Mouse (Mus musculus) MEL (cell line): ENCODE measurements around the gene Fer. TPM values are rescaled to one million over a fixed set of nuclear protein-coding genes. Genes with fewer than 3 reads are reported as not detected.

Experiments used
- DNase-seq: peaks from one replicate; pipeline ENCODE4 v3.0.0; 2011; ENCODE audit warnings: low read depth, low spot score
- H3K27ac ChIP-seq: 2 replicates; pipeline ENCODE4 v1.5.1; 2012; ENCODE audit warnings: low read depth, mild to moderate bottlenecking, control low read depth, low read length, moderate library complexity; ENCODE audit not compliant: control insufficient read depth
- H3K27me3 ChIP-seq, 2 experiments: fragments of 150-350 bp in 1 of 2; sonication (generic) in 1 of 2; 2 replicates each; pipeline ENCODE4 v1.6.1; 2012; ENCODE audit warnings: low read length in 2 of 2, mild to moderate bottlenecking in 2 of 2, improper control_type of control experiment in 1 of 2, moderate library complexity in 1 of 2; ENCODE audit not compliant: insufficient read depth in 2 of 2, control insufficient read depth in 1 of 2
- H3K36me3 ChIP-seq, 2 experiments: 2 replicates each; pipeline ENCODE4 v1.6.1; 2012 to 2014; ENCODE audit warnings: low read length in 2 of 2, improper control_type of control experiment in 1 of 2, inconsistent platforms in 1 of 2, mild to moderate bottlenecking in 1 of 2; ENCODE audit not compliant: insufficient read depth in 2 of 2, control insufficient read depth in 1 of 2
- H3K4me1 ChIP-seq, 2 experiments: fragments of 150-350 bp in 1 of 2; sonication (generic) in 1 of 2; 2 replicates each; pipeline ENCODE4 v1.6.1; 2012; ENCODE audit warnings: low read length in 2 of 2, improper control_type of control experiment in 1 of 2, mild to moderate bottlenecking in 1 of 2; ENCODE audit not compliant: insufficient read depth in 2 of 2, control insufficient read depth in 1 of 2
- H3K4me3 ChIP-seq, 2 experiments: fragments of 150-350 bp in 1 of 2; sonication (generic) in 1 of 2; 2 replicates each; pipeline ENCODE4 v1.5.1; 2012; ENCODE audit warnings: low read depth in 2 of 2, low read length in 2 of 2, mild to moderate bottlenecking in 2 of 2, moderate library complexity in 2 of 2, control low read depth in 1 of 2, improper control_type of control experiment in 1 of 2; ENCODE audit not compliant: control insufficient read depth in 1 of 2, insufficient read depth in 1 of 2
- H3K79me2 ChIP-seq: 2 replicates; pipeline ENCODE4 v1.6.1; 2012; ENCODE audit warnings: mild to moderate bottlenecking, low read length, moderate library complexity; ENCODE audit not compliant: control insufficient read depth, poor library complexity, insufficient read depth
- H3K9ac ChIP-seq: 2 replicates; pipeline ENCODE4 v1.6.1; 2012; ENCODE audit warnings: low read depth, mild to moderate bottlenecking, control low read depth, low read length, moderate library complexity; ENCODE audit not compliant: control insufficient read depth, poor library complexity, severe bottlenecking
- H3K9me3 ChIP-seq: fragments of 150-350 bp; sonication (generic); replicated peaks from 2 replicates; pipeline ENCODE4 v1.6.1; 2012; ENCODE audit warnings: mild to moderate bottlenecking, low read length, improper control_type of control experiment, moderate library complexity; ENCODE audit not compliant: insufficient read depth
- BHLHE40 ChIP-seq: IDR thresholded peaks from 2 replicates; pipeline ENCODE4 v1.6.1; 2012; ENCODE audit warnings: low read depth, mild to moderate bottlenecking, inconsistent platforms, low read length, improper control_type of control experiment, borderline replicate concordance
- CHD2 ChIP-seq: IDR thresholded peaks from 2 replicates; pipeline ENCODE4 v1.6.1; 2011; ENCODE audit warnings: low read length, improper control_type of control experiment
- CTCF ChIP-seq, 3 experiments: IDR thresholded peaks in 2 of 3; conservative IDR thresholded peaks in 1 of 3; 2 replicates each; pipeline ENCODE4 v1.5.1; 2011 to 2012; ENCODE audit warnings: low read length in 3 of 3, low read depth in 2 of 3, mild to moderate bottlenecking in 2 of 3, improper control_type of control experiment in 1 of 3, inconsistent platforms in 1 of 3, mixed read lengths in 1 of 3, moderate library complexity in 1 of 3; ENCODE audit not compliant: control insufficient read depth in 1 of 3, insufficient read depth in 1 of 3, poor library complexity in 1 of 3, severe bottlenecking in 1 of 3
- EP300 ChIP-seq, 2 experiments: IDR thresholded peaks; 2 replicates each; pipeline ENCODE4 v1.6.1; 2011; ENCODE audit warnings: improper control_type of control experiment in 2 of 2, low read length in 2 of 2, low read depth in 1 of 2, mild to moderate bottlenecking in 1 of 2
- ETS1 ChIP-seq: IDR thresholded peaks from 2 replicates; pipeline ENCODE4 v1.6.1; 2012; ENCODE audit warnings: low read depth, mild to moderate bottlenecking, inconsistent platforms, low read length, improper control_type of control experiment, moderate library complexity
- GABPA ChIP-seq: IDR thresholded peaks from 2 replicates; pipeline ENCODE4 v1.6.1; 2012; ENCODE audit warnings: low read depth, mild to moderate bottlenecking, inconsistent platforms, low read length, improper control_type of control experiment, moderate library complexity
- GATA1 ChIP-seq: IDR thresholded peaks from 2 replicates; pipeline ENCODE4 v1.6.1; 2011; ENCODE audit warnings: low read depth, low read length, improper control_type of control experiment
- HCFC1 ChIP-seq: IDR thresholded peaks from 2 replicates; pipeline ENCODE4 v1.6.1; 2012; ENCODE audit warnings: low read depth, mild to moderate bottlenecking, inconsistent platforms, low read length, improper control_type of control experiment, moderate library complexity
- KAT2A ChIP-seq: conservative IDR thresholded peaks from 2 replicates; pipeline ENCODE4 v1.6.1; 2012; ENCODE audit warnings: low read depth, low read length, improper control_type of control experiment, inconsistent platforms
- MAFK ChIP-seq: IDR thresholded peaks from 2 replicates; pipeline ENCODE4 v1.6.1; 2011; ENCODE audit warnings: low read depth, mild to moderate bottlenecking, low read length, improper control_type of control experiment, borderline replicate concordance
- MAX ChIP-seq: IDR thresholded peaks from 2 replicates; pipeline ENCODE4 v1.6.1; 2011; ENCODE audit warnings: low read length, improper control_type of control experiment
- MEF2A ChIP-seq: IDR thresholded peaks from 2 replicates; pipeline ENCODE4 v1.6.1; 2014; ENCODE audit warnings: low read depth, mild to moderate bottlenecking, inconsistent platforms, low read length, improper control_type of control experiment; ENCODE audit not compliant: poor library complexity, insufficient replicate concordance, severe bottlenecking; ENCODE audit errors: extremely low read depth
- MXI1 ChIP-seq: IDR thresholded peaks from 2 replicates; pipeline ENCODE4 v1.6.1; 2011; ENCODE audit warnings: mild to moderate bottlenecking, low read depth, low read length, improper control_type of control experiment
- MYB ChIP-seq: IDR thresholded peaks from 2 replicates; pipeline ENCODE4 v1.6.1; 2011; ENCODE audit warnings: mild to moderate bottlenecking, low read depth, low read length, improper control_type of control experiment
- NELFE ChIP-seq: IDR thresholded peaks from 2 replicates; pipeline ENCODE4 v1.6.1; 2011; ENCODE audit warnings: low read depth, low read length, improper control_type of control experiment
- NRF1 ChIP-seq: IDR thresholded peaks from 2 replicates; pipeline ENCODE4 v1.6.1; 2014; ENCODE audit warnings: low read depth, mild to moderate bottlenecking, inconsistent platforms, low read length, improper control_type of control experiment, moderate library complexity; ENCODE audit not compliant: poor library complexity, insufficient read depth, severe bottlenecking
- POLR2A ChIP-seq, 2 experiments: IDR thresholded peaks; 2 replicates each; pipeline ENCODE4 v1.6.1; 2011 to 2012; ENCODE audit warnings: low read length in 2 of 2, mild to moderate bottlenecking in 2 of 2, control low read depth in 1 of 2, improper control_type of control experiment in 1 of 2, low read depth in 1 of 2, moderate library complexity in 1 of 2; ENCODE audit not compliant: control insufficient read depth in 1 of 2, insufficient read depth in 1 of 2, poor library complexity in 1 of 2
- POLR2AphosphoS2 ChIP-seq: IDR thresholded peaks from 2 replicates; pipeline ENCODE4 v1.6.1; 2011; ENCODE audit warnings: low read length, improper control_type of control experiment
- POLR2AphosphoS5 ChIP-seq: IDR thresholded peaks from 2 replicates; pipeline ENCODE4 v1.6.1; 2012; ENCODE audit warnings: low read depth, borderline replicate concordance, mild to moderate bottlenecking, inconsistent platforms, low read length, moderate library complexity, mixed read lengths
- SIN3A ChIP-seq: IDR thresholded peaks from 2 replicates; pipeline ENCODE4 v1.6.1; 2012; ENCODE audit warnings: low read length, improper control_type of control experiment, inconsistent platforms
- TAL1 ChIP-seq: IDR thresholded peaks from 2 replicates; pipeline ENCODE4 v1.6.1; 2012; ENCODE audit warnings: mild to moderate bottlenecking, inconsistent platforms, low read length, moderate library complexity, mixed read lengths
- TBP ChIP-seq: IDR thresholded peaks from 2 replicates; pipeline ENCODE4 v1.8.0; 2011; ENCODE audit warnings: low read depth, low read length, improper control_type of control experiment
- TCF12 ChIP-seq: IDR thresholded peaks from 2 replicates; pipeline ENCODE4 v1.6.1; 2014; ENCODE audit warnings: low read depth, mild to moderate bottlenecking, inconsistent platforms, low read length, improper control_type of control experiment, moderate library complexity
- USF2 ChIP-seq, 2 experiments: IDR thresholded peaks; 2 replicates each; pipeline ENCODE4 v1.6.1; 2011 to 2012; ENCODE audit warnings: improper control_type of control experiment in 2 of 2, low read length in 2 of 2, borderline replicate concordance in 1 of 2, inconsistent platforms in 1 of 2, low read depth in 1 of 2, mild to moderate bottlenecking in 1 of 2; ENCODE audit not compliant: insufficient read depth in 1 of 2
- ZKSCAN1 ChIP-seq: IDR thresholded peaks from 2 replicates; pipeline ENCODE4 v1.6.1; 2012; ENCODE audit warnings: low read depth, mild to moderate bottlenecking, inconsistent platforms, low read length, improper control_type of control experiment, moderate library complexity
- polyA plus RNA-seq, 2 experiments: library from polyadenylated mRNA; stranded (reverse) in 1 of 2; unstranded in 1 of 2; fragments of >175 nt in 1 of 2; fragments of >200 nt in 1 of 2; gene quantifications; 2 replicates each; pipeline versions ENCODE4 v1.2.1 to v1.2.4; 2012; ENCODE audit warnings: low replicate concordance in 2 of 2, low read depth in 1 of 2; ENCODE audit not compliant: insufficient read length in 2 of 2, insufficient read depth in 1 of 2, missing spikeins in 1 of 2
- total RNA-seq: library from RNA; depleted of rRNA; stranded (reverse); fragments of 300-350 nt; gene quantifications from 2 replicates; pipeline ENCODE4 v1.2.3, GENCODE M21; 2012

Gene Fer
- total and polyA plus RNA-seq, 3 experiments, result 8.5 to 11.2 TPM; not detected in 1

- no peak for DNase-seq
- no peak overlapping the region for H3K4me3 ChIP-seq
- no peaks in the 10 kb centered on the region for H3K36me3 ChIP-seq
- no peaks in the 10 kb centered on the region for H3K79me2 ChIP-seq
- no peaks in the 10 kb centered on the region for H3K4me1 ChIP-seq
- no peak overlapping the region for H3K27ac ChIP-seq
- H3K9ac ChIP-seq, result no peak overlapping the region
- H3K27me3 ChIP-seq, result no peaks in the 10 kb centered on the region
- no peak for TF ChIP-seq EP300 (IDR thresholded peaks at IDR 0.05; ENCODE audit: low read depth in 1 of 2, low read length in 2 of 2)
- TF ChIP-seq TCF12, result no peak
- TF ChIP-seq SIN3A, result no peak
- no peak for TF ChIP-seq TBP
- no peak for TF ChIP-seq CTCF (IDR thresholded peaks at IDR 0.05 in 2 of 3, conservative IDR thresholded peaks at IDR 0.05 in 1 of 3; ENCODE audit: control insufficient read depth in 1 of 3, insufficient read depth in 1 of 3, low read depth in 2 of 3, low read length in 3 of 3, poor library complexity in 1 of 3, severe bottlenecking in 1 of 3)
- TF ChIP-seq MEF2A, result no peak
- no peak for TF ChIP-seq CHD2
- TF ChIP-seq, all 39 proteins: peak for 0
- H3K9me3 ChIP-seq, result no peaks in the 10 kb centered on the region
Measured at GRCm38 (mm10) chr17:64167731-64168130, 304.9 kb downstream of the Fer start.

- no peak for TF ChIP-seq ZKSCAN1
- no peak for TF ChIP-seq BHLHE40
- TF ChIP-seq GATA1, result no peak
- no peak for TF ChIP-seq MXI1
- TF ChIP-seq TAL1, result no peak
- no peak for TF ChIP-seq HCFC1
- TF ChIP-seq POLR2A (IDR thresholded peaks at IDR 0.05; ENCODE audit: control insufficient read depth in 1 of 2, insufficient read depth in 1 of 2, low read depth in 1 of 2, low read length in 2 of 2, poor library complexity in 1 of 2), result no peak
- TF ChIP-seq NRF1, result no peak
- DNase-seq, result no peak
- H3K9me3 ChIP-seq, result no peaks in the 10 kb centered on the region
Measured at GRCm38 (mm10) chr17:64170019-64170418, 307.2 kb downstream of the Fer start.

GRCm38 (mm10) chr17:64172474-64172873 is 309.6 kb downstream of the Fer start:
- Histone ChIP-seq H3K4me1 (no peaks in the 10 kb centered on the region), H3K9ac (no peak overlapping the region), H3K27ac (no peak overlapping the region), H3K36me3 (no peaks in the 10 kb centered on the region), H3K4me3 (no peak overlapping the region), H3K79me2 (no peaks in the 10 kb centered on the region), H3K9me3 (no peaks in the 10 kb centered on the region), H3K27me3 (no peaks in the 10 kb centered on the region; a peak in 1 of 4 replicates)
- TF ChIP-seq POLR2AphosphoS5 (no peak), TCF12 (no peak), GATA1 (no peak), EP300 (IDR thresholded peaks at IDR 0.05; ENCODE audit: low read depth in 1 of 2, low read length in 2 of 2) (no peak), USF2 (IDR thresholded peaks at IDR 0.05; ENCODE audit: borderline replicate concordance in 1 of 2, insufficient read depth in 1 of 2, low read depth in 1 of 2, low read length in 2 of 2) (no peak), SIN3A (no peak), POLR2A (IDR thresholded peaks at IDR 0.05; ENCODE audit: control insufficient read depth in 1 of 2, insufficient read depth in 1 of 2, low read depth in 1 of 2, low read length in 2 of 2, poor library complexity in 1 of 2) (no peak), MAX (no peak), GABPA (no peak), POLR2AphosphoS2 (no peak), MYB (no peak), ETS1 (no peak), NELFE (no peak), MAFK (no peak), NRF1 (no peak), KAT2A (no peak)
- no peak for DNase-seq

More at GRCm38 (mm10) chr17:64170019-64170418, 307.2 kb downstream of the Fer start:
- H3K4me1 ChIP-seq, result no peaks in the 10 kb centered on the region
- no peak overlapping the region for H3K9ac ChIP-seq
- no peak overlapping the region for H3K4me3 ChIP-seq
- H3K36me3 ChIP-seq, result no peaks in the 10 kb centered on the region
- H3K27me3 ChIP-seq, result no peaks in the 10 kb centered on the region
- no peaks in the 10 kb centered on the region for H3K79me2 ChIP-seq
- no peak overlapping the region for H3K27ac ChIP-seq
